Mouse (Mus musculus) neural tube, postnatal 0 days (tissue): ENCODE results near the gene Prr32. TPM values are rescaled to one million over a fixed set of nuclear protein-coding genes. Genes with fewer than 3 reads are reported as not detected.

Source experiments
- polyA plus RNA-seq: library from polyadenylated mRNA; unstranded; fragments of >200 nt; fragmentation: Nextera tagmentation; extraction: Ambion mirVana; gene quantifications from 2 replicates; pipeline ENCODE4 v1.2.1, GENCODE M21; 2015

Gene Prr32
- not detected in 2 replicates for polyA plus RNA-seq

GRCm38 (mm10) chrX:45090604-45091003 is at the start of gene Prr32:
Gene Prr32, plus strand, starts transcription at chrX:45090904.

